Mouse (Mus musculus): ENCODE data around the gene Mbtps2.

Gene Mbtps2

DNA sequence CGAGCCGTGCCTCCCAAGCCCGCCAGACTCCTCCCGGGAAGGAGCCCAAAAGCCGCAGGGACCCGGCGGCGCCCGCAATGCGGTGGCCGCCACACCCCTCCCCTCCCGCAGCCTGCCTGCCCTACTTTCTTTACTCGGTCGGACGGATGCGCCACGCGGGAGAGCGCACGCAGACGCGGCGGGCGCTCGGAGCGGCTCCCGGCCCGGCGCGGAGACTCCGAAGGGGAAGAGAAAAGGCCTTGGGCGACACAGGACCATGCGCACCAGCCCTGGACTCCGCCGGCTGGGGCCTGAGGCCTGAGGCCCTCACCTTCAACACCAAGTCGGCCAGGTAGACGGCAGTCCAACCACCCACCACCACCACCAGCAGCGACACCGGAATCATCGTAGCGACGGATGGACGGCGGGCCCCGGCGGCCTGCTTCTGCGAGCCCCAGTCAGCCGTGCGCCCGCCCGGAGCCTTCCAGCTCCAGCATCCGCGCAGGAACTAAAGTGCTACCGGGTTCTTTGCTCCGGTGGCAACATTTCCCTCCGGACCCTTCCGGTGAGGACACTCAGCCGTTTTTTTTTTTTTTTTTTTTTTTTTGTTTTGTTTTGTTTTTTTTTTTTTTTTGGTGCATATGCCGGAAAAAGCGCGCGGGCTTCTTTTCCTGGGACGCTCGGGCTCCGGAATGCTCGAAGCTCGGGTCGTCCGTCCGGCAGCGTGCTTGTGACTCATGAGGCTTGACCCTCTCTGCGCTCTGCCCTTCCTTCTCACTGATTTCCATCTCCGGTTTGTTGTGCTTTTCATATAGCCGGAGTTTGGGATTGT, at the start of gene Mbtps2:
Mbtps2 (minus strand) TSS at position 530 of the 811 bp plus-strand sequence.
- peak; percentile 65 for DNase-seq

DNA sequence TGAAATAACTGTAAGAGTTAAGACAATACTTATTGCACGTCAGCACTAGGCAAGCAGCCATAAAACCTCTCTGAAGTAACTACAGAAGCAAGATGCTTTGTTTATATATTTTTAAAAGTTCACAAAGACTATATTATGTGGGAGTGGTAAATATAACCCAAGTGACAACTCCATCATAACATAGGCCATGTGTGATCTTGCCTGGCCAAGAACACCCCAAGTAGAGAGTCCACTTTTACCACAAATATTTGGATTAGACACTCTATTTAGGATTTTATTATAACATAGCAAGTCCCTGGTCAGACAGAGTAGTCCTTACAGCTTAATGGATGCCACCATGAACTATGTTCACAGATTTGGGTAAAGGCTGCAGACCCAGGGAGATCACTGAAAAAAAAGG, 47.9 kb upstream of the Mbtps2 start:
- DNase-seq = no peak

DNA sequence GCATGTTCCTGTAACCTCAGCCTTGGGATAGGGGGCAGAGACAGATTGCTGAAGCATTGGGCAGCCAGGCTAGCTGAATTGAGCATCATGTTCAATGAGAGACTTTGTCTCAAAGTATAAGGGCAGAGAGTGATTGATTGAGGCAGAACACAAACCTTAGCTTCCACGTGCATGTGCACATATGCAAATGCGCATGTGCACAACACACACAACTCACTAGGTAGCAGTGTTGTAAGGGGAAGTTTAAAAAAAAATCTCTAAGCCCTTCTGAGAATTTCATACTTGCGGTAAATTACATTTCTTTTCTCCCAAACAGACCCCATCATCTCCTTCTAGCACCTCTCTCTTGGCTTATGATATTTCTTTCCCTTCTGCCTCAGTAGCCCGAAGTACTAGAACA, 46.2 kb upstream of the Mbtps2 start:
- no peak for DNase-seq

GRCm38 (mm10) chrX:157644300-157644699, 45.8 kb upstream of the Mbtps2 start:
- DNase-seq = peak; percentile 29

DNA sequence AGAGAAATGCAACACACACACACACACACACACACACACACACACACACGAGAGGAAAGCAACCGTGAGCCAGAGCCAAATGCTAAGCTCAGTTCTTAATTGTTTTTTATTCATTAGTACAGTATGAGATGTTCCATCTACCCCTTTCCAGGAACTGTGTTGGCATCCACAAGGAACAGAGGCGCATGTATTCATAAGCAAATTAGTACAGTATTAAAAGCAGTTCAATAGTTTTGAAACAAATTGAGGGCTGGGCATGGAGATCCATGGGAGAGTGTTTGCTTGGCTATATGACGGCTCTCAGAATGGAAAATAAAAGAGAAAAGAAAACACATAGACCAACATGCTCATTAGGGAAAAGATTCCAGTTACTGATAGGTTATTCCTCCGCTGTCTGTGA, 44.3 kb upstream of the Mbtps2 start:
- DNase-seq = no peak

- DNase-seq = no peak
These were observed 38.7 kb upstream of the Mbtps2 start for GRCm38 (mm10) chrX:157637253-157637652.

- no peak for DNase-seq
These were observed 35.3 kb upstream of the Mbtps2 start for GRCm38 (mm10) chrX:157633676-157634414.

DNA sequence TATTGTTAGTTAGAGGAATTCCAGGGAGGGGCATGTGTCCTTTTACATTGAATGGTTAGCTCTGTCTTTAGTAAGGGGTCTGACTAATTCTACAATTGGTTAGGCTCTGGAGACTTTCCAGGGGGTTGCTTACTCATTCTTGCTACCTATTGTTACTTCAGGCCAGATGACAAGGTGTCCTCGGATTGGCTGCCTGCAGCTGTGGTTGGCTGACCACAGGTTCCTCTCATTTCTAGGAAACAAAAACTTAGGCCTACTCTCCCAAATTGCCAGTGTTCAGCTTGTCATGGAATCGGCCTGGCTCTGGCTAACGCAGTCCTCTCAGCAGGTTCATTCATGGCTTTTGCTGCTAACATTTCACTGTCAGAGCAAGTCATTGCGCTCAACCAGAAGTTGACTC, 31.8 kb upstream of the Mbtps2 start:
- no peak for DNase-seq

- DNase-seq = no peak
These were observed 14.4 kb upstream of the Mbtps2 start for GRCm38 (mm10) chrX:157612894-157613293.

- no peak for DNase-seq
These were observed 2.9 kb upstream of the Mbtps2 start for GRCm38 (mm10) chrX:157601450-157601849.

GRCm38 (mm10) chrX:157597585-157598185, 830 bp downstream of the Mbtps2 start:
- DNase-seq = no peak

- DNase-seq = no peak
These were observed 1.7 kb downstream of the Mbtps2 start for GRCm38 (mm10) chrX:157596802-157597201.

- no peak for DNase-seq
These were observed 2.6 kb downstream of the Mbtps2 start for GRCm38 (mm10) chrX:157595927-157596326.

DNA sequence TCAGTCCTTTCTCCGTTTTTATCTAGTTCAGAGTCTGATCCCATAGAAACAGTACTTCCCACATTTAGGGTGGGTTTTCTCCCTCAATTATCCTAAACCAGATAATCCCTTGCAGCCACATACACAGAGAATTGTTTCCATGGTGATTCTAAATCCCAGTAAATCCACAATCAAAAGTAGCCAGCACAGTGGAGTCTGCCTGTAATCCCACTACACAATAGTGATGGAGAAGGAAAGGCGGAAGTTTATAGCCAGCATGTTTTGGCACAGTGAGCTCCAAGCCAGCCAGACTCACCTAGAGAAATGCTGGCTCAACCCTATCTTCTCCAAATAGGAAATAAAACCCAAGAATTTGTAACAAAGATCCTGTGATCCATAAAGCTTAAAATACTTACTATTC, 3.9 kb downstream of the Mbtps2 start:
- DNase-seq = no peak

- DNase-seq = no peak
These were observed 11.5 kb downstream of the Mbtps2 start for GRCm38 (mm10) chrX:157587001-157587400.

- no peak for DNase-seq
These were observed 12.1 kb downstream of the Mbtps2 start for GRCm38 (mm10) chrX:157586397-157586796.

DNA sequence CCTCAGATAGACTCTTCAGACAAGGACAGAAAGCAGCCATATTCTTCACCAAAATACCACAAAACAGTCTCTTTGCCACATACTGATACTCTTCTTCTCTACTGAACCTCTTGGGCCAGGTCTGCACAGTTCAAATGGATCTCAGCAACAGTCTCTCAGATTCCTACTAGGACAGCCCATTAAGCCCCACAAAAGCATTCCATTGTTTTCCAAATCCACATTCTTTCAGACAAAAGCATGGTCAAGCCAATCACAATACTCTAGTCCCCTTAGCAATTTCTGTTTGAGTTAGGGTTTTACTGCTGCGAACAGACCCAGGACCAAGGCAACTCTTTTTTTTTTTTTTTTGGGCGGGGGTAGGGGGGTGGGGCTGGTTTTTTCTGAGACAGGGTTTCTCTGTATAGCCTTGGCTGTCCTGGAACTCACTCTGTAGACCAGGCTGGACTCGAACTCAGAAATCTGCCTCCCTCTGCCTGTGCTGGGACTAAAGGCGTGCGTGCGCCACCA, 19.4 kb downstream of the Mbtps2 start:
- no peak for DNase-seq

- DNase-seq = no peak
These were observed 23.8 kb downstream of the Mbtps2 start for GRCm38 (mm10) chrX:157574683-157575082.

DNA sequence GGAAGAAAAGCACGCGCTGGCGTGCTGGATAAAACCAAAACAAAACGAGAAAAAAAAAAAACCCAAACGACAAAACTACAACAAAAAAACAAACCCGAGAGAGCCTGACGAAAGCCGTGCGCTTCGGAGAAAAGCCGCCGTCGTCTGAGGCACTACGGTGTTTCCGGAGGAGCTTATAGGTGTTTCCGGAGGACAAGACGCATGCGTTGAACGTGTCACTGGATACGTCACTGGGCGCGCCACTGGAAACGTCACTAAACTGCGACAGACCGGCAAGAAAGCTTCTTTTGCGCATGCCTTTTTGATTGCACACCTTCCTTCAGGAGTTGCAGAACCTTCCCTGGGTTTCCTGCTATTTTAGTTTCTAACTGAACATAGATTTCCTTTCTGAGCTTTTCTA, 29.7 kb downstream of the Mbtps2 start, which contains the start of gene Yy2:
Yy2 (minus strand) TSS at position 146 of the 400 bp plus-strand sequence.
- DNase-seq = no peak

DNA sequence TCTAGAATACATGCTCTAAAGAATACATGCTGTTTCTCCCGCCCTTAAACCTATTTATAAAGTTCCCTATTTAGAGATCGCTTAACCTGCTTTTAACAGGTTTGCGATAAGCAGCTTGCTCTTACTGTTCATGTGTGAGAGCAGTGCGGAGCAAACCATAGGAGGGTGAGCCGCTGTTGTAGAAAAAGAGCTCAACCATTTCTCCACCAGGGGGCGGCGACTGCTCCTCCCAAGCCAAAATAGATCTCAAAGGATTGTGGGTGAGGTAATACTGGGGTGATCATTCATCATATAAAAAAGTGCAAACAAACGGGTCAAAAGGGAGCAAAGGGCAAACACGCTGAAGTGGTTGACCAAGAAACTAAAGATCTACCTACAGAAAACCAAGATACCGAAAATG, 34.7 kb downstream of the Mbtps2 start:
- peak; percentile 24 for DNase-seq

DNA sequence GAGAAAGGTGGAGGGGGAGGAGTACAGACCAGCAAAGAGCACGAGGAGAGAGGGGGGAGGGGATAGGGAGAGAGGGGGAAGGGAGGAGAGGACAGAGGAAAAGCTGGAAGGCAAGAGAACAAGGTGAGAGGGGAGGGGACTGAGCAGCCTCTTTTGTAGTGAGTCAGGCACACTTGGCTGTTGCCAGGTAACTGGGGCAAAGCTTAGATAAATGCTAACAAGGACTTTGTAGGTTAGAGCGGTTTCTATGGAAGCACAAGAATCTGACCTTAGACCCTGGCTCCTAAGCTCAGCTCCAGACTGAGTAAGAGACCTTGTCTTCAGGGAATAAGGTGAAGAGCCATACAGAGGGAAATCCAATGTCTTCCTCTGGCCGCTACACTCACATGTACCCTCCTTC, 51.4 kb downstream of the Mbtps2 start:
- DNase-seq = no peak

DNA sequence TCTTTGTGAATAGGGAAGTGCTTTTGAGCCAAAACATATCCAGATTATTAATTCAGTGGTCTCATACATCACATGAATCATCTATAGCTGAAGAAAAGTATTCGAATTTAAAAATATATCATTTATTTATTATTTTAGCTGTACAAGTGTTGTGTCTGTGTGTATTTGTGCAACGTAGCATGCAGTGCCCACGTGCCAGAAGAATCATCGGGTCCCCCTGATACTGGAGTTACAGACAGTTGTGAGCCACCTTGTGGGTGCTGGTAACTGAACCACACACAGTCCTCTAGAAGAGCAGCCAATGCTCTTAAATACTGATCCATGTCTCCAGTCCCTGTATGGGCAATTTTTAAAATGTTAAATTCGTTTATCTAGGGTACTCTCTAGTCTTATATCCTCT, 92.1 kb downstream of the Mbtps2 start:
- no peak for DNase-seq

DNA sequence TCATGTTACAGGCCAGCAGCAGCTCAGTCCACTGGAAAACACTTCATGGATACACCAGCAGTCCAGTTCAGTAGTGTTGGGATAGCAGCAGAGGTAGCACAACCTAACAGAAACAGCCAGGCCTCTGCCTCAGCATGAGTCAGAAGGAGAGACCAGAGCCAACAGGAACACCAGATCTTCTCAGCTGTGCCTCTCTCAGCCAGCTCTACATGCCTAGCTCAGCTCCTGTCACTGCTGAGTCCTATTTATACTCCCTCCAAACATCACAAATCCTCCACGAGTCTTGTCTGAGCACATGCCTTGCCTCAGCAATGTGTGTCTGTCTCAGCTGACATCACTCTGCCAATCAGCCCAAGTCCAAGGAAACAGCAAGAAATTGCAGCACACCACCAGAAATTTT, 94.0 kb downstream of the Mbtps2 start:
- no peak for DNase-seq

- DNase-seq = no peak
These were observed 96.6 kb downstream of the Mbtps2 start for GRCm38 (mm10) chrX:157501871-157502270.
